Mouse (Mus musculus): ENCODE results near the gene Rcc1. TPM values are rescaled to one million over a fixed set of nuclear protein-coding genes. Genes with fewer than 3 reads are reported as not detected.

Gene Rcc1
- total and polyA plus RNA-seq, 2 experiments from 2014 or later: 18.6 to 20.6 TPM

DNA sequence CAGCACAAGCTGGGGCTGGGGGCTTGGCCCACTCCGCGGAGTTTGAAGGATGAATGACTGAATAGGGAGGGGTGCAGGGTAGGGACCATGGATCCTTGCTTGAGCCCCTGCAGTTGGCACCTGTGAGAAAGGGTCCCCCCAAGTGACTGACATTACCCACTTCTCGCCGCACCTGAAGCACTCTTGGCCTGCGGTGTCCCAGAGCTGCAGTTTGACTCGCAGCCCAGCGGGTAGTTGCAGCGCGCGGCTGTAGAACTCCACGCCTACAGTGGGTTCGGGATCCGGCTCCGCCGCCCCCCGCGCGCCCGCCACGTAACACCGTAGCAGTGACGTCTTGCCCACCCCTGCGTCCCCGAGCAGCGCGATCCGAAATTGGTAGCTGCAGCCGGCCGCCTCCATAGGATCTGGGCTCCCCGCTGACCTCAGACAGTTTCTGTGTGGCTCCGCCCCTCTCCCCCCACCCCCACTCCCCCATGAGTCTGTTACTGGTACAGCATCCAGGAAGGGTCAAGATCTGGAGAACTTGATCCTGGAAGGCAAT is 50.4 kb downstream of the Rcc1 start, which contains the start of gene Rab42:
Rab42 (minus strand) TSS at position 447 of the 541 bp plus-strand sequence.
- Histone ChIP-seq H3K27ac (ENCODE audit: low read depth) (peak within 1 kb of the TSS; percentile 70), H3K9ac (replicated peaks; ENCODE audit: low read depth, low read length) (peak within 1 kb of the TSS; percentile 59; the same call in 1 of the 2 replicates), H3K4me1 (ENCODE audit: control insufficient read depth, insufficient read depth) (peaks cover 18% of the 10 kb centered on the region), H3K36me3 (replicated peaks; ENCODE audit: control insufficient read depth, insufficient read depth, low read length) (no peaks in the 10 kb centered on the region), H3K4me2 (ENCODE audit: low read depth, low read length) (peak within 1 kb of the TSS; percentile 67), H3K27me3 (ENCODE audit: control insufficient read depth, insufficient read depth, low read length) (no peaks in the 10 kb centered on the region), H3K4me3 (ENCODE audit: low read depth, low read length) (peak within 1 kb of the TSS; percentile 52), H3K9me3 (replicated peaks; ENCODE audit: control insufficient read depth, low read length) (no peaks in the 10 kb centered on the region)
- DNase-seq (ENCODE audit: low spot score): peak; percentile 57
- TF ChIP-seq CTCF (IDR thresholded peaks at IDR 0.05; ENCODE audit: low read depth): no peak
- TF ChIP-seq EP300 (IDR thresholded peaks at IDR 0.05; ENCODE audit: low read depth): no peak
- ATAC-seq (ENCODE audit: insufficient read depth, low read depth): peak; percentile 70
- WGBS: 3% methylated on average over 31 of the region's 31 CpGs

DNA sequence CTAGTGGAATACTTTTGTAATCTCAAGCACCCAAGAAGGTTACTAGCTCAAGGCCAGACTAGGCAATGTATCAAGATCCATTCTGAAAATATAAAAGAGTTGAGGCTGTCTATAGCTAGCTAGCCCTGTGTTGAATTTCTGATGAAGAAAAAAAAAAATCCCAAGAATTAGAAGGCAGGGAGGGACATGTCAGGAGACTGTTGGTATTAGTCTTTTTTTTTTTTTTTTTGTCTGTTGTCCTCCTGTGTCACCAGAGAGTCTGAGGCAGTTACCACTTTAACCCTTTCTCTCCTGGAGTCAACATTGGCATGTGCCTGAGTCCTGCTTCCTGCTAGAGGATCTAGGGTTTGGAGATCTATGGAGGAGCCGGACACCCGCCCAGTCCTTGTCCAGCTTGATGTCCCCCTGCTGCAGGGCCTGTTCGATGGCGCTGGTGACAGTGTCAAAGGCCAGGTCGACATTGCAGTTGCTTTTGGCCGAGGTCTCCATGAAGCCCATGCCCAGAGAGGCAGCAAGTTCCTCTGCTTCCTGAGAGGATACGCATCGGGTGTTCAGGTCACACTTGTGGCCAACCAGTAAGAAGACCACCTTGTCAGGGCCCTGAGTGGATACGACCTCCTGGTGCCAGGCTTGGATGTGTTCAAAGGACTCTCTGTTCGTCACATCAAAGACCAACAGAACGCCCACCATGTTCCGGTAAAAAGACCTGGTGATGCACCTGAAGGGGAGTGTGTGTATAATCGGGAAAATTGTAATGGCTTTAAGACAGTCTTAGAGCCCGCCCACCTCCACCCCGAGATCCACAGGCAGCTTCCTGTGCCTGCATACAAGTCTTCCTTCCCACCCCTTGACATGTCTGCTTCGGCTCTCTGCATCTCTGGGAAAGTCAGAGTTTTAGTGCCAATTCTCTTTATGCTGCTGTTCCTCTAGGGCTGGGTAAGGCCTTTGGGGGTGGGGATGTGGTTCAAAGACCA is 51.2 kb downstream of the Rcc1 start:
- Histone ChIP-seq H3K27ac (ENCODE audit: low read depth) (peak overlapping the region; percentile 70), H3K4me1 (ENCODE audit: control insufficient read depth, insufficient read depth) (peaks cover 18% of the 10 kb centered on the region), H3K4me2 (ENCODE audit: low read depth, low read length) (peak overlapping the region; percentile 67), H3K36me3 (replicated peaks; ENCODE audit: control insufficient read depth, insufficient read depth, low read length) (no peaks in the 10 kb centered on the region), H3K27me3 (ENCODE audit: control insufficient read depth, insufficient read depth, low read length) (no peaks in the 10 kb centered on the region), H3K9ac (replicated peaks; ENCODE audit: low read depth, low read length) (peak overlapping the region; percentile 59; the same call in 1 of the 2 replicates), H3K4me3 (ENCODE audit: low read depth, low read length) (peak overlapping the region; percentile 52), H3K9me3 (replicated peaks; ENCODE audit: control insufficient read depth, low read length) (no peaks in the 10 kb centered on the region)
- no peak for TF ChIP-seq EP300 (IDR thresholded peaks at IDR 0.05; ENCODE audit: low read depth)
- TF ChIP-seq CTCF (IDR thresholded peaks at IDR 0.05; ENCODE audit: low read depth): no peak
- WGBS: 68% methylated on average over 16 of the region's 16 CpGs
- DNase-seq (ENCODE audit: low spot score) (no peak), ATAC-seq (ENCODE audit: insufficient read depth, low read depth) (no peak)

DNA sequence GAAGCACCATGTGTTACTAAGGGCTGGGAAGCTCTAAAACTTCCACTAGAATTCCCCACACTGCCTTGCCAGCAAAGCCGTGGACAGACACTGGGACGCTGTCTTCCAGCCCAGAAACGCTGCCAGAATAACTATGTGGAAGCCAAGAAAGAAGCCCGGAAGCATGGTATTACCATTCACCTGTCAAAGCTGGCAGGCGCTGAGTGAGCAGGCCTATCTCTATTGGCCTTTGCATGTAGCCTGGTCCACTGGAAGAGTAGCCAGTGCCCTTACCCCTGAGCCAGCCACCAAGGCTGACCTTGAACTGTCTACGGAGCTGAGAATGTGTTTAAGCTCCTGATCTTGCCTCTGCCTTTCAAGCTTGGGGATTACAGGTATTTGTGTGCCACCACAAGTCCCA is 51.9 kb downstream of the Rcc1 start:
- H3K36me3 ChIP-seq (replicated peaks; ENCODE audit: control insufficient read depth, insufficient read depth, low read length): no peaks in the 10 kb centered on the region
- WGBS: 35% methylated on average over 6 of the region's 6 CpGs
- ATAC-seq (ENCODE audit: insufficient read depth, low read depth) (peak; percentile 59; the same call in 1 of the 2 replicates), DNase-seq (ENCODE audit: low spot score) (peak; percentile 28)
- H3K9me3 ChIP-seq (replicated peaks; ENCODE audit: control insufficient read depth, low read length): no peaks in the 10 kb centered on the region
- no peak overlapping the region for H3K9ac ChIP-seq (replicated peaks; ENCODE audit: low read depth, low read length)
- peak overlapping the region; percentile 70 for H3K27ac ChIP-seq (ENCODE audit: low read depth)
- no peak for TF ChIP-seq EP300 (IDR thresholded peaks at IDR 0.05; ENCODE audit: low read depth)
- no peak for TF ChIP-seq CTCF (IDR thresholded peaks at IDR 0.05; ENCODE audit: low read depth)
- no peak overlapping the region for H3K4me2 ChIP-seq (ENCODE audit: low read depth, low read length)
- H3K4me3 ChIP-seq (ENCODE audit: low read depth, low read length): no peak overlapping the region
- H3K4me1 ChIP-seq (ENCODE audit: control insufficient read depth, insufficient read depth): peaks cover 18% of the 10 kb centered on the region
- no peaks in the 10 kb centered on the region for H3K27me3 ChIP-seq (ENCODE audit: control insufficient read depth, insufficient read depth, low read length)

DNA sequence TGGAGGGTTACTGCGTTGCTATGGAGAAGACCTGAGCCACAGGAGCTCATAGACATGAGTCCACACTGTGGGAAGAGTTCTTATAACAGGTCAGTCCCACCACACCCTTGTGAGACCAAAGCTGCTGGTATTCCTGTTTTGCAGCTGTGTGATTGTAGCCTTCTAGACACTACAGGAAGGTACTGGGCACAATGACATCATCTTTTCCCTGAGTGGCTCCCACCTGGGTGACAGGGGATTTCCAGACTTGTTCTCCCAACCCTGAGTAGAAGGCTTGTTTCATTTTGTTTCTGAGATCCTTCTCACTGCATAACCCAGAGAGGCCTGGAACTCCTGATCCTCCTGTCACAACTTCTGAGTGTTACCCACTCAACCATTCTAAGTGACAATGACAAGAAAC is 53.6 kb downstream of the Rcc1 start:
- DNase-seq (ENCODE audit: low spot score): no peak
- 93% methylated on average over 1 of the region's 1 CpGs for WGBS
- ATAC-seq (ENCODE audit: insufficient read depth, low read depth): no peak
- Histone ChIP-seq H3K27ac (ENCODE audit: low read depth) (no peak overlapping the region), H3K9ac (replicated peaks; ENCODE audit: low read depth, low read length) (no peak overlapping the region), H3K27me3 (ENCODE audit: control insufficient read depth, insufficient read depth, low read length) (no peaks in the 10 kb centered on the region), H3K9me3 (replicated peaks; ENCODE audit: control insufficient read depth, low read length) (no peaks in the 10 kb centered on the region), H3K4me1 (ENCODE audit: control insufficient read depth, insufficient read depth) (peaks cover 18% of the 10 kb centered on the region), H3K36me3 (replicated peaks; ENCODE audit: control insufficient read depth, insufficient read depth, low read length) (no peaks in the 10 kb centered on the region), H3K4me3 (ENCODE audit: low read depth, low read length) (no peak overlapping the region), H3K4me2 (ENCODE audit: low read depth, low read length) (no peak overlapping the region)
- TF ChIP-seq CTCF (IDR thresholded peaks at IDR 0.05; ENCODE audit: low read depth) (no peak), EP300 (IDR thresholded peaks at IDR 0.05; ENCODE audit: low read depth) (no peak)

DNA sequence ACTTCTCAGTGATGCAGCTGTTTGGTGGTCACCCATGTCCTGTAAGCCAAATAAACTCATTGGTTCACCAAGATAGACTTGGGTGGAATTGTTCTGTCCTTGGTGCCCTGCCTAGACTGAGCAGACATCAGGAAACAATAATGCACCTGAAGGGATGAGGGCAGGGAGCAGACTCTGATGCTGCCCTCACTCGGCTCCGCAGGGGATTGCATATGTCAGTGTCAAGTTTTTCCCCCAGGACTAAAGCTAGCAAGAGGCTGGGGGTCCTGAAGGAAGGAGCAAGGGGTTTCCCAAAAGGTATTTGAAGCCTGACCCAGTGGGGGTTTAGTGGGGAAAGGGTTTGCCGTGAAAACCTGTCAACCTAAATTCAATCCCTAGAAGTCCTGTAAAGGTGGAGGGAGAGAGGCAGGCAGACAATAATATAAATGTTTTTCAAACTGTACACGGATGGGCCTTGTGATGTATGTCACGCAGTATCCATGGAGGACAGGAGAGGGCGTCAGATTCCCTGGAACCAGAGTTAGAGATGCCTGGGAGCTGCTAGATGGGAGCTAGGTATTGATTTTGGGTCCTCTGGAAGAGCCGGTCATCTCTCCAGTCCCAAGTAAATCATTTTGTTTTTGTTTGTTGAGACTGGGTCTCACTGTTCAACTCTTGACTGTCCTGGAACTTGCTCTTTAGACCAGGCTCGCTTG is 57.6 kb downstream of the Rcc1 start:
- no peak overlapping the region for H3K27ac ChIP-seq (ENCODE audit: low read depth)
- H3K9ac ChIP-seq (replicated peaks; ENCODE audit: low read depth, low read length): no peak overlapping the region
- H3K4me1 ChIP-seq (ENCODE audit: control insufficient read depth, insufficient read depth): no peaks in the 10 kb centered on the region
- DNase-seq (ENCODE audit: low spot score) (no peak), ATAC-seq (ENCODE audit: insufficient read depth, low read depth) (no peak)
- 45% methylated on average over 8 of the region's 8 CpGs for WGBS
- H3K4me2 ChIP-seq (ENCODE audit: low read depth, low read length): no peak overlapping the region
- TF ChIP-seq EP300 (IDR thresholded peaks at IDR 0.05; ENCODE audit: low read depth) (no peak), CTCF (IDR thresholded peaks at IDR 0.05; ENCODE audit: low read depth) (peak; percentile 29; the same call in 1 of the 2 replicates)
- H3K36me3 ChIP-seq (replicated peaks; ENCODE audit: control insufficient read depth, insufficient read depth, low read length): peaks cover 22% of the 10 kb centered on the region; the same call in 1 of the 2 replicates
- H3K9me3 ChIP-seq (replicated peaks; ENCODE audit: control insufficient read depth, low read length): no peaks in the 10 kb centered on the region
- no peak overlapping the region for H3K4me3 ChIP-seq (ENCODE audit: low read depth, low read length)
- no peaks in the 10 kb centered on the region for H3K27me3 ChIP-seq (ENCODE audit: control insufficient read depth, insufficient read depth, low read length)

Data from heart, postnatal 0 days (tissue).